Comparison of ENCODE assay signal across 8 mouse cellular contexts in genomic region chr11:72207834-72208377, GRCm38 (mm10). TPM values are rescaled to one million over a fixed set of nuclear protein-coding genes. Genes with fewer than 3 reads are reported as not detected.
DNase-seq lines count a peak whose midpoint lies in the region; ATAC-seq lines count a peak whose summit lies in the region.

No protein-coding gene starts in this region.

- H3K9ac ChIP-seq in embryonic facial prominence, embryonic 14.5 days (ENCODE audit: low read depth, low read length) = peak overlapping the region; percentile 82
- peak overlapping the region; percentile 91 for H3K9ac ChIP-seq in kidney, embryonic 16.5 days (replicated peaks; ENCODE audit: low read length)
- H3K9ac ChIP-seq in neural tube, embryonic 12.5 days = peak overlapping the region; percentile 71

- peaks cover 10% of the 10 kb centered on the region for H3K4me1 ChIP-seq in embryonic facial prominence, embryonic 14.5 days (ENCODE audit: control insufficient read depth, insufficient read depth, low read length)
- H3K4me1 ChIP-seq in kidney, embryonic 16.5 days (ENCODE audit: insufficient read depth, low read length) = peaks cover 13% of the 10 kb centered on the region
- H3K4me1 ChIP-seq in neural tube, embryonic 12.5 days = peaks cover 23% of the 10 kb centered on the region

- ATAC-seq in embryonic facial prominence, embryonic 14.5 days (ENCODE audit: low read depth) = no peak
- ATAC-seq in kidney, embryonic 16.5 days (ENCODE audit: low FRiP score, low TSS enrichment) = no peak
- no peak for ATAC-seq in neural tube, embryonic 12.5 days (ENCODE audit: low FRiP score, low read depth)

- H3K4me3 ChIP-seq in embryonic facial prominence, embryonic 14.5 days (ENCODE audit: low read depth, low read length) = peak overlapping the region; percentile 81
- peak overlapping the region; percentile 95 for H3K4me3 ChIP-seq in kidney, embryonic 16.5 days (ENCODE audit: low read length)
- peak overlapping the region; percentile 69 for H3K4me3 ChIP-seq in neural tube, embryonic 12.5 days

- peak overlapping the region; percentile 81 for H3K27ac ChIP-seq in embryonic facial prominence, embryonic 14.5 days (replicated peaks; ENCODE audit: low read depth, low read length)
- peak overlapping the region; percentile 77 for H3K27ac ChIP-seq in kidney, embryonic 16.5 days (ENCODE audit: low read length)
- no peak overlapping the region for H3K27ac ChIP-seq in neural tube, embryonic 12.5 days

- WGBS in embryonic facial prominence, embryonic 14.5 days = 13% methylated on average over 17 of the region's 17 CpGs
- WGBS in kidney, embryonic 16.5 days = 10% methylated on average over 17 of the region's 17 CpGs
- 21% methylated on average over 17 of the region's 17 CpGs for WGBS in neural tube, embryonic 12.5 days

- no peaks in the 10 kb centered on the region for H3K9me3 ChIP-seq in embryonic facial prominence, embryonic 14.5 days (ENCODE audit: control insufficient read depth, low read length)
- H3K9me3 ChIP-seq in kidney, embryonic 16.5 days (ENCODE audit: low read length) = no peaks in the 10 kb centered on the region
- no peaks in the 10 kb centered on the region for H3K9me3 ChIP-seq in neural tube, embryonic 12.5 days

- peak overlapping the region; percentile 86 for H3K4me2 ChIP-seq in embryonic facial prominence, embryonic 14.5 days (ENCODE audit: low read depth, low read length)
- peak overlapping the region; percentile 93 for H3K4me2 ChIP-seq in kidney, embryonic 16.5 days (replicated peaks; ENCODE audit: low read depth, low read length)
- peak overlapping the region; percentile 72 for H3K4me2 ChIP-seq in neural tube, embryonic 12.5 days (replicated peaks)

- H3K36me3 ChIP-seq in embryonic facial prominence, embryonic 14.5 days (ENCODE audit: control insufficient read depth, insufficient read depth, low read length) = peaks cover 36% of the 10 kb centered on the region
- H3K36me3 ChIP-seq in kidney, embryonic 16.5 days (ENCODE audit: insufficient read depth, low read length) = peaks cover 16% of the 10 kb centered on the region; the same call in 1 of the 2 replicates
- H3K36me3 ChIP-seq in neural tube, embryonic 12.5 days = peaks cover 20% of the 10 kb centered on the region

- peak; percentile 53 for DNase-seq in kidney, adult 11 months
- no peak for DNase-seq in kidney, postnatal 4 days
- no peak for DNase-seq in embryonic facial prominence, embryonic 14.5 days (ENCODE audit: low spot score)
- no peak for DNase-seq in spleen, postnatal 14 days (ENCODE audit: low spot score in 2 of 2)
- no peak for DNase-seq in adrenal gland, postnatal 36 days
- no peak for DNase-seq in right cerebral cortex, postnatal 4 days

- no peaks in the 10 kb centered on the region for H3K27me3 ChIP-seq in embryonic facial prominence, embryonic 14.5 days (replicated peaks; ENCODE audit: control insufficient read depth, insufficient read depth, low read length)
- no peaks in the 10 kb centered on the region for H3K27me3 ChIP-seq in kidney, embryonic 16.5 days (ENCODE audit: insufficient read depth, low read length)
- no peaks in the 10 kb centered on the region for H3K27me3 ChIP-seq in neural tube, embryonic 12.5 days (replicated peaks)

RNA-seq across cellular contexts. Expression of gene Txndc17, which starts 0.6 kb away (rescaled TPM):
- 197 and 203 TPM in 2 replicates for polyA plus RNA-seq in embryonic facial prominence, embryonic 14.5 days (2014; fragmentation: Nextera tagmentation; extraction: Ambion mirVana)
- polyA plus RNA-seq in kidney, embryonic 16.5 days (2015; fragmentation: Nextera tagmentation; extraction: Ambion mirVana) = 207 and 210 TPM in 2 replicates
- polyA plus RNA-seq in neural tube, embryonic 12.5 days (2016; fragmentation: Nextera tagmentation; extraction: Ambion mirVana) = 160 and 164 TPM in 2 replicates
- total RNA-seq in adrenal gland, postnatal 36 days (2021) = 10 to 100 TPM; 71.8 to 74.2 TPM

RNA-seq across cellular contexts. Expression of gene 4933427D14Rik, which starts 0.6 kb away (rescaled TPM):
- polyA plus RNA-seq in embryonic facial prominence, embryonic 14.5 days (2014; fragmentation: Nextera tagmentation; extraction: Ambion mirVana) = 9.0 and 11.8 TPM in 2 replicates
- polyA plus RNA-seq in kidney, embryonic 16.5 days (2015; fragmentation: Nextera tagmentation; extraction: Ambion mirVana) = 11.7 and 13.1 TPM in 2 replicates
- polyA plus RNA-seq in neural tube, embryonic 12.5 days (2016; fragmentation: Nextera tagmentation; extraction: Ambion mirVana) = 18.3 and 25.0 TPM in 2 replicates
- 1 to 10 TPM; 4.9 to 5.8 TPM for total RNA-seq in adrenal gland, postnatal 36 days (2021)

RNA-seq across cellular contexts. Expression of gene Gm43951, which starts 1.3 kb away (rescaled TPM):
- 0.13 and 0.15 TPM in 2 replicates for polyA plus RNA-seq in embryonic facial prominence, embryonic 14.5 days (2014; fragmentation: Nextera tagmentation; extraction: Ambion mirVana)
- 0.09 and 0.21 TPM in 2 replicates for polyA plus RNA-seq in kidney, embryonic 16.5 days (2015; fragmentation: Nextera tagmentation; extraction: Ambion mirVana)
- polyA plus RNA-seq in neural tube, embryonic 12.5 days (2016; fragmentation: Nextera tagmentation; extraction: Ambion mirVana) = 0.74 and 1.3 TPM in 2 replicates
- under 1 TPM; 0.46 to 0.60 TPM for total RNA-seq in adrenal gland, postnatal 36 days (2021)

RNA-seq across cellular contexts. Expression of gene Med31, which starts 7.5 kb away (rescaled TPM):
- polyA plus RNA-seq in embryonic facial prominence, embryonic 14.5 days (2014; fragmentation: Nextera tagmentation; extraction: Ambion mirVana) = 40.6 and 42.0 TPM in 2 replicates
- 45.5 and 46.1 TPM in 2 replicates for polyA plus RNA-seq in kidney, embryonic 16.5 days (2015; fragmentation: Nextera tagmentation; extraction: Ambion mirVana)
- 54.7 and 56.5 TPM in 2 replicates for polyA plus RNA-seq in neural tube, embryonic 12.5 days (2016; fragmentation: Nextera tagmentation; extraction: Ambion mirVana)
- total RNA-seq in adrenal gland, postnatal 36 days (2021) = 10 to 100 TPM; 13.0 to 13.5 TPM

RNA-seq across cellular contexts. Expression of gene Slc13a5, which starts 59.1 kb away (rescaled TPM):
- polyA plus RNA-seq in embryonic facial prominence, embryonic 14.5 days (2014; fragmentation: Nextera tagmentation; extraction: Ambion mirVana) = 8.3 and 14.0 TPM in 2 replicates
- polyA plus RNA-seq in kidney, embryonic 16.5 days (2015; fragmentation: Nextera tagmentation; extraction: Ambion mirVana) = 0.12 and 0.45 TPM in 2 replicates
- polyA plus RNA-seq in neural tube, embryonic 12.5 days (2016; fragmentation: Nextera tagmentation; extraction: Ambion mirVana) = 0.35 and 0.42 TPM in 2 replicates
- total RNA-seq in adrenal gland, postnatal 36 days (2021) = under 1 TPM; 0.07 to 0.17 TPM
